Mouse (Mus musculus): ENCODE measurements around the gene Pak2. TPM values are rescaled to one million over a fixed set of nuclear protein-coding genes. Genes with fewer than 3 reads are reported as not detected.
"Not testable (repeated sequence)": the region's sequence is repeated elsewhere in the genome, so short reads cannot be mapped to it uniquely, and the experiment has no call there.

Gene Pak2
- 10 to 100 TPM; 67.6 to 72.8 TPM for polyA plus RNA-seq (2017; shearing (Covaris generic))

- ATAC-seq, result peak; percentile 66
Measured at GRCm38 (mm10) chr16:32078991-32079511, at the start of gene Pak2. Gene Pak2, minus strand, starts transcription at chr16:32079342.

DNA sequence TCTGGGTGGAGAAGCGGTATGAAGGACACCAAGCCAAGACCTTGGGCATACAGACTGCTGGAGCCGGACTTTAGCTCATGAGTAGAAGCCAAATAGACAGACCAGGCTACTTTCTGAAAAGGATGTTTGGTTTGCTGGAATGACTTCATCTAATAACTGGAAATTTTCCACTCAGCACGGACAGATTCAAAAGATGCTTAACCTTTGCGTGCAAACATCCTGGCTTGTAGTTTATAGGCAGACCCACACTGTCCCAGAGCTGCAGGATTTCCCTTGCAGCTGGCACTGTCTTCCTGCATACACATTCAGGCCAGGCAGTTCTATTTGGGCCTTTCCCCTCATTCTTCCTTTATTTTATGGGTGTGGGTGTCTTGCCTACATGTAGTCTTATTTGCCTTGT, 47.9 kb upstream of the Pak2 start:
- ATAC-seq, result no peak

GRCm38 (mm10) chr16:32125364-32125763, 46.2 kb upstream of the Pak2 start:
- ATAC-seq, result no peak

- ATAC-seq, result peak; percentile 28
Measured at GRCm38 (mm10) chr16:32124444-32125335, 45.5 kb upstream of the Pak2 start.

DNA sequence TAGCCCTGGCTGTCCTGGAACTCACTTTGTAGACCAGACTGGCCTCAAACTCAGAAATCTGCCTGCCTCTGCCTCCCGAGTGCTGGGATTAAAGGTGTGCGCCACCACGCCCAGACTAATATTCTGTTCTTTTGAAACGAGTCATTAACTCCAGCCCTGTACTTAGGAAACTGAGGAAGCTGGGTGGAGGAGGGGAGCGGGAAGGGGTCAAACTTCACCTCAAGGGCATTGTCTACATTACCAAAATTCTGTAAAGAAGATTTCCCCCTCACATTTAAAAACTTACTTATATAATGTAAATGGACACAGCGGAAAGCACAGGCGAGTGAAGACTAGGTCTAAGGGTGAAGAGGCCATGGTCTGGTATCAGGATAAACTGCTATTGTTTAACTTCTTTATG, 44.9 kb upstream of the Pak2 start:
- no peak for ATAC-seq

- ATAC-seq, result no peak
Measured at GRCm38 (mm10) chr16:32120454-32120853, 41.3 kb upstream of the Pak2 start.

DNA sequence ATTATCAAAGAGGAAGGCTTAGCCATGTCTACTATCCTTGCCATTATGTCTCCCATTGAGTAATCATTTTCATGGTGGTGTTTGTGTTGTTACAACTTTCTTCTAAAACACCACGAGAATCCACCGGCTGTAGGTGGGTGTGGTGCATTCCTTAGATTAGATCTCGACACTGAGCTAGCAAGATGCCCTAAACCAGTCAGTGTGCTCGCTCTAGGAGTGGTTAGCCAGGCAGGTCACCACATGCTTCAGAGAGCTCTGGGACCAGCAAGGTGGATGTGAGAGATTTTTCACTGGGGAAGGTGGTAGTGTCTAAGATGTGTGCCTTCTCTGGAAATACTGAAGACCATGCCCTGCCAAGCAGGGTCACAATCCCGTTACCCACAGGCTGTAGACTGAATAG, 37.0 kb upstream of the Pak2 start:
- no peak for ATAC-seq

DNA sequence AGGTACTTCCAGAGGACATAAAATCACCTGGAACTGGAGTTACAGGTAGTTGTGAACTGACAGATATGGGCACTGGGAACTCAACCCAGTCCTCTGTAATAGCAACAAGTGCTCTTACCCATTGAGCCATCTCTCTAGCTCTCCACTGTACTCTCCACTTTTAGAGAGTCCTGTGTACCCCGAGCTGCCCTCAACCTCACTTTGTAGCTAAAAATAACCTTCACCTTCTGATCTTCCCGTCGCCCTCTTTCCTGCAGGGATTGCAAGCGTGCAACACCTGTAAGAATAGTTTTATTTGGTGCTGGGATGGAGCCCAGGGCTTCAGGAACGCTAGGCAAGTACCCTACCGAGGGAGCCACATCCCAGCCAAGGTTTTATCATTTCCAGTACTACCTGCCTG, 36.6 kb upstream of the Pak2 start:
- ATAC-seq, result no peak

GRCm38 (mm10) chr16:32114968-32115695, 36.0 kb upstream of the Pak2 start:
- ATAC-seq, result no peak

DNA sequence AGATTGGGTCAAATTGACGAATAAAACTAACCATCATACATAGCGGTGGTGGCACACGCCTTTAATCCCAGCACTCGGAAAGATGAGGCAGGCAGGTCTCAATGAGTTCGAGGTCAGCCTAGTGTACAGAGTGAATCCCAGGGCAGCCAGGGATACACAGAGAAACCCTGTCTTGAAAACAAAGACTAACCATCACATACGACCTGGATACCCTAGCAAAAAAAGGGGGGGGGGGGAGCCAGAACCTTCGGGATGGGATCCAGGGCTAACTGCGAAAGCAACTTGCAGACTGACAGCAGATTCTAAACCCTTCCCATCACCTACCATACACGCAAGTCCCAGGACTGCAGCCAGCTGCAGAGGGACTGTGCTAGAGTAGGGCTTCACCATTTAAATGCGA, 35.3 kb upstream of the Pak2 start:
- no peak for ATAC-seq

- ATAC-seq, result peak; percentile 93
Measured at GRCm38 (mm10) chr16:32113541-32114218, 34.5 kb upstream of the Pak2 start.

DNA sequence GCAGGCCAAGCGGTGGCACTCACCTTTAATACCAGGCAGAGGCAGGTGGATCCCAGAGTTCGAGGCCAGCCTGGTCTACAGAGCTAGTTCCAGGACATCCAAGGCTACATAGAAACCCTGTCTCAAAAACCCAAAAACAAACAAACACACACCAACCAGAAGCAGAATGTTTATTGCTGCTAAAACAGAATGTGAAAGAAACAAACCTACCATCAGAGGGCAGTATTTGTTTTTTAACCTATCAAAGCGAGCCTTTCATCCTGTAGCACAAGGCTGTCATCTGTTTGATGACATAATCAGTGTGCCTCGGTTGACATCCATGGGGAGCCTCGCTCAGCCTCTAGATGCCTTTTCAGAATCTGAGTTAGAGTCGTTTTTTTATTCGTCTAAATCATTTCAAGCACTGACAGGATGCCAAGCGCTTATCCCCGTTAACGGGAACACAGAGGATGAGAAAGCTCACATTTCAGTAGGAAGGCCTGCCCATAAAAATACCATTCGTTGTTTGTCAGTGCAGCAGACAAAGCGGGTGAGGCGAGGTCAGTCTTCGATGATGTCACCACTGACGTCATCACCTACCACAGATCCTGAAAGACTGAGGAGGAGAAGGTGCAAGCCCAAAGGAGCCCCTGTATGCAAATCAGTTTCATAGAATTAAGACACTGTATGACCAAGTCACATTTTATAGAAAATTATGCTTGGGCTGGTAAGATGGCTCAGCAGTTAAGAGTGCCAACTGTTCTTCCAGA, 32.0 kb upstream of the Pak2 start:
- no peak for ATAC-seq

DNA sequence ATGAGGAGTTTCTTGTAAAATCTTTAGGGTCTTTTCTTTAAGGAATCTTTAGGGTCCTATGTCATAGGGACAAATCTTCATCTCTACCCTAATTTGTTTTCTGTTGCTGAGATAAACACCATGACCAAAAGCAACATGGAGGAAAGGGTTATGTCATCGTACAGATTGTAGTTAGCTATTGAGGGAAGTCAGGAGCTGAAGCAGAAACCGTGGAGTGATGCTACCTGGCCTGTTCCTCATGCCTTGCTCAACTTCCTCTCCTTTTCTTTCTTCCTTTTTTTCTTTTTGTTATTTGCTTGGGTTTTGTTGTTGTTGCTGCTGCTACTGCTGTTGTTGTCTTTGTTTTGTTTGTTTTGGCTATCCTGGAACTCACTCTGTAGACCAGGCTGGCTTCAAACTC, 29.4 kb upstream of the Pak2 start:
- ATAC-seq, result no peak

GRCm38 (mm10) chr16:32108170-32108569, 29.0 kb upstream of the Pak2 start:
- ATAC-seq, result peak; percentile 8

GRCm38 (mm10) chr16:32107342-32108045, 28.4 kb upstream of the Pak2 start:
- ATAC-seq, result peak; percentile 93

- ATAC-seq, result no peak
Measured at GRCm38 (mm10) chr16:32105698-32106097, 26.6 kb upstream of the Pak2 start.

- ATAC-seq, result no peak
Measured at GRCm38 (mm10) chr16:32102295-32102694, 23.2 kb upstream of the Pak2 start.

- peak; percentile 94 for ATAC-seq
Measured at GRCm38 (mm10) chr16:32099638-32100150, 20.6 kb upstream of the Pak2 start, which contains the start of the genes Pigx and Cep19. Gene Pigx, minus strand, starts transcription at chr16:32099740. Gene Cep19, plus strand, starts transcription at chr16:32099800.

- ATAC-seq, result no peak
Measured at GRCm38 (mm10) chr16:32098897-32099637, 19.9 kb upstream of the Pak2 start.

GRCm38 (mm10) chr16:32097757-32098156, 18.6 kb upstream of the Pak2 start:
- not testable (repeated sequence) for ATAC-seq
